Mouse (Mus musculus): ENCODE measurements around the gene 5330417C22Rik. TPM values are rescaled to one million over a fixed set of nuclear protein-coding genes. Genes with fewer than 3 reads are reported as not detected.

Gene 5330417C22Rik
- total and polyA plus RNA-seq, 3 experiments, result 0.08 to 0.31 TPM; not detected in 1

GRCm38 (mm10) chr3:108444029-108444428, 92.3 kb downstream of the 5330417C22Rik start (continued):
- TF ChIP-seq MXI1 (IDR thresholded peaks at IDR 0.05; ENCODE audit: low read depth, low read length), result peak; percentile 82
- peak; percentile 94 for TF ChIP-seq MAX (IDR thresholded peaks at IDR 0.05; ENCODE audit: low read length)
- TF ChIP-seq CHD2 (IDR thresholded peaks at IDR 0.05; ENCODE audit: low read length), result no peak

GRCm38 (mm10) chr3:108436380-108436714, 100.0 kb downstream of the 5330417C22Rik start:
- peaks cover 6 to 45% of the 10 kb centered on the region in 2 experiments for H3K36me3 ChIP-seq (ENCODE audit: control insufficient read depth in 1 of 2, insufficient read depth in 2 of 2, low read length in 2 of 2)
- H3K4me1 ChIP-seq (ENCODE audit: control insufficient read depth in 1 of 2, insufficient read depth in 2 of 2, low read length in 2 of 2), result peaks cover 0 to 5% of the 10 kb centered on the region in 2 experiments; a peak in 1 of 4 replicates
- no peak for DNase-seq (ENCODE audit: low read depth, low spot score)
- TF ChIP-seq JUND (IDR thresholded peaks at IDR 0.05; ENCODE audit: low read depth, low read length), result no peak
- no peak for TF ChIP-seq MAZ (IDR thresholded peaks at IDR 0.05; ENCODE audit: low read depth, low read length)
- no peak for TF ChIP-seq MYB (IDR thresholded peaks at IDR 0.05; ENCODE audit: low read depth, low read length)
- TF ChIP-seq KAT2A (conservative IDR thresholded peaks at IDR 0.05; ENCODE audit: low read depth, low read length), result no peak
- TF ChIP-seq HCFC1 (IDR thresholded peaks at IDR 0.05; ENCODE audit: low read depth, low read length), result no peak
- no peak for TF ChIP-seq MEF2A (IDR thresholded peaks at IDR 0.05; ENCODE audit: extremely low read depth, insufficient replicate concordance, low read depth, low read length, poor library complexity, severe bottlenecking)
- no peak for TF ChIP-seq POLR2AphosphoS2 (IDR thresholded peaks at IDR 0.05; ENCODE audit: low read length)
- no peak for TF ChIP-seq ZKSCAN1 (IDR thresholded peaks at IDR 0.05; ENCODE audit: low read depth, low read length)
- TF ChIP-seq MXI1 (IDR thresholded peaks at IDR 0.05; ENCODE audit: low read depth, low read length), result no peak
- no peak for TF ChIP-seq ZNF384 (IDR thresholded peaks at IDR 0.05; ENCODE audit: low read depth, low read length)
- H3K27ac ChIP-seq (ENCODE audit: control insufficient read depth, low read depth, low read length), result no peak overlapping the region
- H3K9me3 ChIP-seq (replicated peaks; ENCODE audit: insufficient read depth, low read length), result no peaks in the 10 kb centered on the region
- no peak overlapping the region for H3K4me3 ChIP-seq (ENCODE audit: control insufficient read depth in 1 of 2, insufficient read depth in 1 of 2, low read depth in 2 of 2, low read length in 2 of 2)
- no peaks in the 10 kb centered on the region for H3K27me3 ChIP-seq (ENCODE audit: control insufficient read depth in 1 of 2, insufficient read depth in 2 of 2, low read length in 2 of 2)
- H3K79me2 ChIP-seq (ENCODE audit: control insufficient read depth, insufficient read depth, low read length, poor library complexity), result peaks cover 34% of the 10 kb centered on the region
- H3K9ac ChIP-seq (ENCODE audit: control insufficient read depth, low read depth, low read length, poor library complexity, severe bottlenecking), result no peak overlapping the region

- Histone ChIP-seq H3K4me3 (ENCODE audit: control insufficient read depth in 1 of 2, insufficient read depth in 1 of 2, low read depth in 2 of 2, low read length in 2 of 2) (no peak overlapping the region), H3K27ac (ENCODE audit: control insufficient read depth, low read depth, low read length) (no peak overlapping the region), H3K9ac (ENCODE audit: control insufficient read depth, low read depth, low read length, poor library complexity, severe bottlenecking) (no peak overlapping the region), H3K79me2 (ENCODE audit: control insufficient read depth, insufficient read depth, low read length, poor library complexity) (peaks cover 29% of the 10 kb centered on the region), H3K27me3 (ENCODE audit: control insufficient read depth in 1 of 2, insufficient read depth in 2 of 2, low read length in 2 of 2) (no peaks in the 10 kb centered on the region), H3K36me3 (ENCODE audit: control insufficient read depth in 1 of 2, insufficient read depth in 2 of 2, low read length in 2 of 2) (peaks cover 2 to 40% of the 10 kb centered on the region in 2 experiments), H3K4me1 (ENCODE audit: control insufficient read depth in 1 of 2, insufficient read depth in 2 of 2, low read length in 2 of 2) (no peaks in the 10 kb centered on the region), H3K9me3 (replicated peaks; ENCODE audit: insufficient read depth, low read length) (no peaks in the 10 kb centered on the region)
- TF ChIP-seq MYB (IDR thresholded peaks at IDR 0.05; ENCODE audit: low read depth, low read length) (no peak), ETS1 (IDR thresholded peaks at IDR 0.05; ENCODE audit: low read depth, low read length) (no peak), CHD1 (IDR thresholded peaks at IDR 0.05; ENCODE audit: low read depth, low read length) (no peak), MYC (IDR thresholded peaks at IDR 0.05; ENCODE audit: low read depth, low read length) (no peak), ZNF384 (IDR thresholded peaks at IDR 0.05; ENCODE audit: low read depth, low read length) (no peak), TBP (IDR thresholded peaks at IDR 0.05; ENCODE audit: low read depth, low read length) (no peak), RAD21 (IDR thresholded peaks at IDR 0.05; ENCODE audit: low read depth, low read length) (no peak), KAT2A (conservative IDR thresholded peaks at IDR 0.05; ENCODE audit: low read depth, low read length) (no peak), SIN3A (IDR thresholded peaks at IDR 0.05; ENCODE audit: low read length) (no peak), USF1 (IDR thresholded peaks at IDR 0.05; ENCODE audit: low read depth, low read length) (no peak), POLR2AphosphoS5 (IDR thresholded peaks at IDR 0.05; ENCODE audit: borderline replicate concordance, low read depth, low read length) (no peak), TCF12 (IDR thresholded peaks at IDR 0.05; ENCODE audit: low read depth, low read length) (no peak)
- DNase-seq (ENCODE audit: low read depth, low spot score), result no peak
Observed at GRCm38 (mm10) chr3:108435701-108436379, 100.5 kb downstream of the 5330417C22Rik start.

Data from MEL (cell line).